Mouse (Mus musculus) ES-E14 (cell line): Measurements from ENCODE around the gene Olfr112.
"Not testable (repeated sequence)": the region's sequence is repeated elsewhere in the genome, so short reads cannot be mapped to it uniquely, and the experiment has no call there.

Experiments
- CHD2 ChIP-seq: IDR thresholded peaks from 2 replicates; pipeline ENCODE4 v1.6.1; 2014; ENCODE audit warnings: mild to moderate bottlenecking, low read depth, low read length, inconsistent platforms
- HCFC1 ChIP-seq: IDR thresholded peaks from 2 replicates; pipeline ENCODE4 v1.6.1; 2012; ENCODE audit warnings: low read length, inconsistent platforms, borderline replicate concordance; ENCODE audit not compliant: insufficient read depth
- ZC3H11A ChIP-seq: IDR thresholded peaks from 2 replicates; pipeline ENCODE4 v1.6.1; 2012; ENCODE audit warnings: low read depth, mild to moderate bottlenecking, inconsistent platforms, low read length, borderline replicate concordance
- ZNF384 ChIP-seq: IDR thresholded peaks from 2 replicates; pipeline ENCODE4 v1.6.1; 2012; ENCODE audit warnings: low read depth, low read length, inconsistent platforms

- TF ChIP-seq ZC3H11A, HCFC1, ZNF384, CHD2: not testable (repeated sequence)
Measured at GRCm38 (mm10) chr17:37525427-37525826, 43.8 kb downstream of the Olfr112 start.
